Mouse (Mus musculus): ENCODE measurements around the gene Celf2. TPM values are rescaled to one million over a fixed set of nuclear protein-coding genes. Genes with fewer than 3 reads are reported as not detected.
"Not testable (repeated sequence)": the region's sequence is repeated elsewhere in the genome, so short reads cannot be mapped to it uniquely, and the experiment has no call there.

Gene Celf2
- polyA plus RNA-seq, 1 experiment = 127 TPM

DNA sequence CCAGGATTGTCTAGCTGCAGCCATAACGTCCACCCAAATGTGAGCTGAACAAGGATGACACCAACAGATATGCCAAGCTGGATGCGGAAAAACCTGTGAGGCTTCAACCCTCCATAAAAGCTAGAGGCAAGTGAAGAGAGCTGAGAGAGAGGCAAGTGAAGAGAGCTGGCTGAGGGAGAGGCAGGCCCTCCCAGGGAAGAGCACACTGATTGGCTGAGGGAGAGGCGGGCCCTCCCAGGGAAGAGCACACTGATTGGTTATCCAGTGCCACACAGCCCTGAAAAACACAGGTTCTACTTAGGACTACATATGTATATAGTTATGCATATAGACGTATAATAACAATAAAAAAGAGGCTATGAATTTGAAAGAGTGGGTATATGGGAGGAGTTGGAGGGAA is 907.2 kb downstream of the Celf2 start:
- TF ChIP-seq POLR2A (IDR thresholded peaks at IDR 0.05; ENCODE audit: borderline replicate concordance, low read depth, low read length) (no peak), CTCF (IDR thresholded peaks at IDR 0.05; ENCODE audit: low read depth, low read length) (no peak)
- Histone ChIP-seq H3K4me1 (ENCODE audit: control insufficient read depth, insufficient read depth, low read length) (no peaks in the 10 kb centered on the region), H3K27ac (ENCODE audit: insufficient read depth, low read depth, low read length) (no peak overlapping the region), H3K4me3 (ENCODE audit: insufficient read depth, low read length) (no peak overlapping the region)

- H3K27ac ChIP-seq (ENCODE audit: insufficient read depth, low read depth, low read length) = no peak overlapping the region
Measured at GRCm38 (mm10) chr2:6598879-6599167, 910.5 kb downstream of the Celf2 start.

GRCm38 (mm10) chr2:6598124-6598878 is 911.1 kb downstream of the Celf2 start:
- H3K4me1 ChIP-seq (ENCODE audit: control insufficient read depth, insufficient read depth, low read length) = peaks cover 3% of the 10 kb centered on the region; the same call in 1 of the 2 replicates
- TF ChIP-seq POLR2A (IDR thresholded peaks at IDR 0.05; ENCODE audit: borderline replicate concordance, low read depth, low read length) = no peak
- TF ChIP-seq CTCF (IDR thresholded peaks at IDR 0.05; ENCODE audit: low read depth, low read length) = no peak
- no peak overlapping the region for H3K4me3 ChIP-seq (ENCODE audit: insufficient read depth, low read length)
- H3K27ac ChIP-seq (ENCODE audit: insufficient read depth, low read depth, low read length) = no peak overlapping the region

More at GRCm38 (mm10) chr2:6598879-6599167, 910.5 kb downstream of the Celf2 start:
- Histone ChIP-seq H3K4me3 (ENCODE audit: insufficient read depth, low read length) (no peak overlapping the region), H3K4me1 (ENCODE audit: control insufficient read depth, insufficient read depth, low read length) (no peaks in the 10 kb centered on the region)
- TF ChIP-seq CTCF (IDR thresholded peaks at IDR 0.05; ENCODE audit: low read depth, low read length) (no peak), POLR2A (IDR thresholded peaks at IDR 0.05; ENCODE audit: borderline replicate concordance, low read depth, low read length) (no peak)

DNA sequence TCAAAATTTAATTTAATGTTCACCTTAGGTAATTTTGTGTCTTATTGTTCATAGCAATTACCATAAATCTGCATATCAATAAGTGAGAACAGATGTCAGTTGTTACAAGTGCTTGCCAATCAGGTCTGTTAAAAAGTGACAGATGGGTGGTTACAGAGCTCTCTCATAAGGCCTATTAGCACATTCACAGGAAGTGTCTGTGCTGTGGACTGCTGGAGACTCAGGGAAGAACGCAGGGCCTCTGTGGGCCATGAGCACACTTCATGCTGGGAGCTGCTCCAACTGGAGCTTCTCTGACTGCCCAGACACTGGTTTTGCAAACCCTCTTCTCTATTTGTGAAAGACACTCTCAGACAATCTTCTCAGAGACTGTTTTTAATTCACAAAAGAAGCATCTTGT is 914.6 kb downstream of the Celf2 start:
- peaks cover 3% of the 10 kb centered on the region; the same call in 1 of the 2 replicates for H3K4me1 ChIP-seq (ENCODE audit: control insufficient read depth, insufficient read depth, low read length)
- TF ChIP-seq POLR2A (IDR thresholded peaks at IDR 0.05; ENCODE audit: borderline replicate concordance, low read depth, low read length) = no peak
- H3K4me3 ChIP-seq (ENCODE audit: insufficient read depth, low read length) = no peak overlapping the region
- H3K27ac ChIP-seq (ENCODE audit: insufficient read depth, low read depth, low read length) = no peak overlapping the region

DNA sequence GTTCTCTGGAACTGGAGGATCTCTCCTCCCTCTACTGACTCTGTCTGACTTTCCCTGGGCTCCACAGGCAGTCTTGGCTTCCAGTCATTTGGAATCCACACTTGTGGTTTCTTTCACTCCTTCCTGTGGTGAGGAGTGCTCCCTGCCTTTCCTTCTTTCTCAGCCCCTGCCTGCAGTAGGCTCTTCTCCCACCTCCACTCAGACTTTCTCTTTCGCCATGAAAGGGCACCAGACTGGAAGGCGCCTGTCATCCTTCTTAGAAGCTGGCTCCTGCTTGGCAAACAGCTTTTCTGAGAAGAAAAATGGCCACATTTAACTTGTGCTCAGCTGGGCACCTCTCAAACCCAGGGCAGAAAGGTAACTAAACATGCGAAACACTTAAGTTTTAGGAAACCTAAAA is 915.2 kb downstream of the Celf2 start:
- no peak for TF ChIP-seq CTCF (IDR thresholded peaks at IDR 0.05; ENCODE audit: low read depth, low read length)
- TF ChIP-seq POLR2A (IDR thresholded peaks at IDR 0.05; ENCODE audit: borderline replicate concordance, low read depth, low read length) = no peak
- peaks cover 3% of the 10 kb centered on the region; the same call in 1 of the 2 replicates for H3K4me1 ChIP-seq (ENCODE audit: control insufficient read depth, insufficient read depth, low read length)

DNA sequence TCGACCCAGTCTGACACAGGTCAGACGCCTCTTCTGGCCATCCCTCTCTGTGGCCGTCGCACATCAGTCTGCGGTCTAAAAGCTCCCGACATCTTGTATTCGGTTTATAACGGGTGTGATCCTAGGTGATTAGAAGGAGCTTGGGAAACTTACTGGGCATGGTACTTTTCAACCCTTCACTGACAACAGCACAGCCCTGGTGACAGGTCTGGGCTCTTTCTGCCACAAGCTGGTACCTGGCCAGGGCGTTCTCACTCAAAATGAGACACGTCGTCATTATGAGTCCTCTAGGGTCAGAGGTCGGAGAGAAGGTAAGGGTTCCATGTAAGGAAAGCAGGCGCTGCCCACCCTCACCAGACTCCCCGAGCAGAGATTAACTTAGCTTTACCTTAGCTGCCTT is 915.6 kb downstream of the Celf2 start:
- H3K4me1 ChIP-seq (ENCODE audit: control insufficient read depth, insufficient read depth, low read length) = peaks cover 3% of the 10 kb centered on the region; the same call in 1 of the 2 replicates
- H3K27ac ChIP-seq (ENCODE audit: insufficient read depth, low read depth, low read length) = no peak overlapping the region
- TF ChIP-seq CTCF (IDR thresholded peaks at IDR 0.05; ENCODE audit: low read depth, low read length) (no peak), POLR2A (IDR thresholded peaks at IDR 0.05; ENCODE audit: borderline replicate concordance, low read depth, low read length) (no peak)

More for the DNA sequence above, 915.2 kb downstream of the Celf2 start:
- H3K27ac ChIP-seq (ENCODE audit: insufficient read depth, low read depth, low read length) = no peak overlapping the region
- H3K4me3 ChIP-seq (ENCODE audit: insufficient read depth, low read length) = no peak overlapping the region

GRCm38 (mm10) chr2:6586122-6586681 is 923.2 kb downstream of the Celf2 start:
- Histone ChIP-seq H3K4me3 (ENCODE audit: insufficient read depth, low read length) (no peak overlapping the region), H3K4me1 (ENCODE audit: control insufficient read depth, insufficient read depth, low read length) (peaks cover 2% of the 10 kb centered on the region; the same call in 1 of the 2 replicates)
- TF ChIP-seq CTCF (IDR thresholded peaks at IDR 0.05; ENCODE audit: low read depth, low read length) = no peak
- no peak for TF ChIP-seq POLR2A (IDR thresholded peaks at IDR 0.05; ENCODE audit: borderline replicate concordance, low read depth, low read length)

More for the DNA sequence above, 915.6 kb downstream of the Celf2 start:
- no peak overlapping the region for H3K4me3 ChIP-seq (ENCODE audit: insufficient read depth, low read length)

DNA sequence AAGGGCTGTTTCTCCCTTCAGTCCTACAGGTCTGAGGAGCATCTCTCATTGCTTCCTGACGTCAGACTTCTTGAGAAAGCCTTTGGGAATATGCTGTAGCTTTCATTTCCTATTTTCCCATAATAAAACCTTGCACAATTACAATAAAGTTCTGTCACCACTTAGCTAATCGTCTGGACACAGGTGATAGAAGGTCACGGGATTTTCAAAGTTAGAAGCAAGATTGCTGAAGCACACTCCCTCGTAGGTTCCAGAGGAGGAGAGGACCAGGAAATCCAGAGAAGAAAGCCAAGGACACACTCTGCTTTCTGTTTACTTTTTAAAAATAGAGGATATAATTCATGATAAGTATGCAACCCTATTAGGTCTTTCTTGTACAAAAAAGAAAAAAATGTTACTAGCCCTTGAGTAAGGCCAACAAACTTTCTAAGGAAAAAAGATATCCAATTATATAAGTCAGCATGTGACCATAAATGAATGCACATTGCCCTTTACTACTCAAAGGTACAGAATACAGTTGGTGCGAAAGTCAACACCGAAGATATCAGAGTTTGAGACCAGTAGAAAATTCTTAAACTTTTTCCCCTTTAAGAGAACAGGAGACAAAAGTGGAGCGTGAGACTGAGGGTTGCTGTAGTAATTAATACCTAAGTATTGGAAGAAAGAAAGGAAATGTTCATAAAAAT is 924.2 kb downstream of the Celf2 start:
- TF ChIP-seq CTCF (IDR thresholded peaks at IDR 0.05; ENCODE audit: low read depth, low read length) (no peak), POLR2A (IDR thresholded peaks at IDR 0.05; ENCODE audit: borderline replicate concordance, low read depth, low read length) (no peak)
- H3K4me3 ChIP-seq (ENCODE audit: insufficient read depth, low read length) = no peak overlapping the region
- H3K27ac ChIP-seq (ENCODE audit: insufficient read depth, low read depth, low read length) = no peak overlapping the region
- H3K4me1 ChIP-seq (ENCODE audit: control insufficient read depth, insufficient read depth, low read length) = peaks cover 6% of the 10 kb centered on the region

More at GRCm38 (mm10) chr2:6586122-6586681, 923.2 kb downstream of the Celf2 start:
- H3K27ac ChIP-seq (ENCODE audit: insufficient read depth, low read depth, low read length) = no peak overlapping the region

DNA sequence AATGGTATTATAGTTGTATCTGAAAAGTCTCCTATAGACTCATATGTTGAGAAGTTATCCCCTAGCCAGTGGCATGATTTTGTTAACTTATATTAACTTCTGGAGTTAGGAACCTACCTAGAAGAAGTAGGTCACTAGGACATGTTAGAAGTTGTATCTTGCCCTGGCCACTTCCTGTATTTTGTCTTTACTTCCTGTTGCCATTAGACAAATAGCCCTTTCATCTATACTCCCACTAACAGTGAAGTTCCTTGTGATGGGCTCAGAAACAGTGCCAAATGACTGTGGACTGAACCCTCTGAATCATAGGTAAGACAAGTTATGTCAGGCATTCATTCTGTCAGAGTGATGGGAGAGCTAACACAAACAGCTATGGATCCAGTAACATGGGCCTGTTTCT is 926.7 kb downstream of the Celf2 start:
- Histone ChIP-seq H3K4me1 (ENCODE audit: control insufficient read depth, insufficient read depth, low read length) (peaks cover 11% of the 10 kb centered on the region), H3K4me3 (ENCODE audit: insufficient read depth, low read length) (no peak overlapping the region), H3K27ac (ENCODE audit: insufficient read depth, low read depth, low read length) (no peak overlapping the region)
- no peak for TF ChIP-seq POLR2A (IDR thresholded peaks at IDR 0.05; ENCODE audit: borderline replicate concordance, low read depth, low read length)
- no peak for TF ChIP-seq CTCF (IDR thresholded peaks at IDR 0.05; ENCODE audit: low read depth, low read length)

GRCm38 (mm10) chr2:6580066-6580465 is 929.3 kb downstream of the Celf2 start:
- Histone ChIP-seq H3K27ac (ENCODE audit: insufficient read depth, low read depth, low read length) (no peak overlapping the region), H3K4me1 (ENCODE audit: control insufficient read depth, insufficient read depth, low read length) (peaks cover 11% of the 10 kb centered on the region), H3K4me3 (ENCODE audit: insufficient read depth, low read length) (no peak overlapping the region)
- TF ChIP-seq CTCF (IDR thresholded peaks at IDR 0.05; ENCODE audit: low read depth, low read length) (no peak), POLR2A (IDR thresholded peaks at IDR 0.05; ENCODE audit: borderline replicate concordance, low read depth, low read length) (no peak)

DNA sequence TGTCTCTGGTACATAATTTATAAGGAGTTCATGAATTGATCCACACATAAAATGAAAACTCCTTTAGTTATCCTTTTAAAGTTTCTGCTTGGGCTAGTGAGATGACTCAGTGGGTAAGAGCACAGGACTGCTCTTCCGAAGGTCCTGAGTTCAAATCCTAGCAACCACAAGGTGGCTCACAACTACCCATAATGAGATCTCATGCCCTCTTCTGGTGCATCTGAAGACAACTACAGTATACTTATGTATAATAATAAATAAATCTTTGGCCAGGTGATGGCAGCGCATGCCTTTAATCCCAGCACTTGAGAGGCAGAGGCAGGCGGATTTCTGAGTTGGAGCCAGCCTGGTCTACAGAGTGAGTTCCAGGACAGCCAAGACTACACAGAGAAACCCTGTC is 934.0 kb downstream of the Celf2 start:
- not testable (repeated sequence) for H3K4me1 ChIP-seq (ENCODE audit: control insufficient read depth, insufficient read depth, low read length); H3K4me3 ChIP-seq (ENCODE audit: insufficient read depth, low read length); H3K27ac ChIP-seq (ENCODE audit: insufficient read depth, low read depth, low read length)

Data from bone marrow macrophage, adult 2 months (primary cell).